Mouse (Mus musculus): ENCODE results near the gene Kdm2a. TPM values are rescaled to one million over a fixed set of nuclear protein-coding genes. Genes with fewer than 3 reads are reported as not detected.

Gene Kdm2a
- total RNA-seq, 1 experiment from 2014 or later = 90.3 TPM

DNA sequence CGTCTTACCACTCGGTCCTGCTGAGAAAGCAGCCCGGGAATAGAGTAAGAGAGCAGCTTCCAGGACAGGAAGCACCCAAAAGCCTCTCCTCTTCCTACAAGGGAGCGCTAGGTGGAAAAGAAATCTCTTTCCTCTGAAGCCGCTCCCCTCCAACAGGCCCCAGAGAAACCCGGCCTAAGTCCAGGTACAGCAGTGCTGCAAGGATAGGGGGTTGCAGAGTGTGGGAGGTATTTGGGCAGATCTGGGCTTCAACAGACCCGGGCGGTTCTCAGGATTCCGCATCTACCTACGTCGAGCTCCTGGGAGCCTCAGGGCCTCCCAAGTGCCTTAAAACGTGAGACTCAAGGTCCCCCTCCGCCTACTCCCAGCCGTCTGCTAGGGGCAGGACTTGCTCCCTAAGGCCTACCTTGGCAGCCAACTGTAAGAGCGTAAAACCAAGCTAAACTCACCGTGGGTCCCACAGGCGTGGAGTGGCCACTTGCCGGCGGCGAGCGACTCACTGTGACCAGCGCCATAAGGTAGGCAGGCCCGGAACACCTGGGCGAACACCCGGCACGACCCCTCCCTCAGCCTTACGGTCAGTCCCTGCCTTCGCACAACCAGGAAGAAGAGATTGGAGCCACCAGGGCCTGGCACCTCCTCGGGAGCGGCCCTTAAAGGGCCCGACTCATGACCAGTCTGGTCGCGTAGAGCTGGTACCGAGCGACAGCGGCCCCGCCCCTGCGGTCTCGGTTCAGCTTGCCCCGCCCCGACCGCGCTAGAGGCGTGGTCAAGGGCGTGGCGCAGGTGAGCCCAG, 129.3 kb downstream of the Kdm2a start, which contains the start of gene Ssh3:
Gene Ssh3, minus strand, starts transcription at position 615 of the 796 bp plus-strand sequence.
- ATAC-seq (replicated peaks; ENCODE audit: low read depth, poor library complexity, severe bottlenecking) = peak; percentile 90

DNA sequence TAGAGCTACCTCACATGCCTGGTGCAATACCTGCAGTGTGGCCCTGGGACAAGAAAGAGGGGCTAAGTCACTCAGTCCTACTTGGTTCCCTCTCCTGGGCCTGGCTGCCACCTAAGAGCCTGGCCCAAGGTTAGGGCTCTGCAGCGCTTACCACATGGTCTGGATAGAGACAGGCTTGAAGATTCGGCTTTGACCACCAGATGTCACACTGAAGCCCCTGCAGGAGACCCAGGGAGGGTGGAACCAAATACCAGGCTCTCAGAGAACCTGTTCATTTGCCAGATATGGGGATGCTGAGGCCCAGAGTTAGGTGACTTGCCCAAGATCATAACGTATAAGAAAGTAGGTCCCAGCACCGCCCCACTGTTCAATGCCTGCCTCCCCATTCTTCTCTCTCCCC, 132.1 kb downstream of the Kdm2a start:
- ATAC-seq (replicated peaks; ENCODE audit: low read depth, poor library complexity, severe bottlenecking) = no peak

Other genes with a start within 250 kb of the Kdm2a start
- gene Coro1b, start 249.7 kb downstream of the Kdm2a start, total RNA-seq (2017) = 90.1 and 104 TPM in 2 replicates
- 140 and 184 TPM in 2 replicates for gene Ptprcap, start 244.7 kb downstream of the Kdm2a start, total RNA-seq (2017)
- 15.9 and 16.4 TPM in 2 replicates for gene Rps6kb2, start 234.9 kb downstream of the Kdm2a start, total RNA-seq (2017)
- gene Carns1, start 222.8 kb downstream of the Kdm2a start, total RNA-seq (2017) = 3.4 and 3.5 TPM in 2 replicates
- 25.8 and 34.7 TPM in 2 replicates for gene Tbc1d10c, start 207.0 kb downstream of the Kdm2a start, total RNA-seq (2017)
- 450 and 486 TPM in 2 replicates for gene Ppp1ca, start 206.2 kb downstream of the Kdm2a start, total RNA-seq (2017)
- gene Rad9a, start 196.6 kb downstream of the Kdm2a start, total RNA-seq (2017) = 10.7 and 20.5 TPM in 2 replicates
- gene Clcf1, start 184.0 kb downstream of the Kdm2a start, total RNA-seq (2017) = 2.0 and 5.0 TPM in 2 replicates
- not detected in 2 replicates for gene AC109138.7, start 183.9 kb downstream of the Kdm2a start, total RNA-seq (2017)
- gene Pold4, start 166.4 kb downstream of the Kdm2a start, total RNA-seq (2017) = 64.3 and 74.0 TPM in 2 replicates
- 13.6 and 22.7 TPM in 2 replicates for gene Ssh3, start 129.1 kb downstream of the Kdm2a start, total RNA-seq (2017)
- gene Ankrd13d, start 115.1 kb downstream of the Kdm2a start, total RNA-seq (2017) = 0.58 and 3.7 TPM in 2 replicates
- gene Grk2, start 92.1 kb downstream of the Kdm2a start, total RNA-seq (2017) = 186 and 204 TPM in 2 replicates
- 0.73 TPM in 1 of 2 replicates, not detected in the other for gene Rhod, start 41.1 kb upstream of the Kdm2a start, total RNA-seq (2017)
- gene Syt12, start 79.2 kb upstream of the Kdm2a start, total RNA-seq (2017) = not detected in 2 replicates
- gene 2010003K11Rik, start 100.3 kb upstream of the Kdm2a start, total RNA-seq (2017) = not detected in 2 replicates
- 1.6 and 1.8 TPM in 2 replicates for gene Pcx, start 112.2 kb upstream of the Kdm2a start, total RNA-seq (2017)
- 2.6 and 2.9 TPM in 2 replicates for gene Lrfn4, start 217.4 kb upstream of the Kdm2a start, total RNA-seq (2017)
- 19.7 and 27.5 TPM in 2 replicates for gene Rce1, start 227.4 kb upstream of the Kdm2a start, total RNA-seq (2017)